Mouse (Mus musculus): ENCODE data around the gene Hacd2.
A peak's percentile ranks its signal among the peaks of the same experiment; 100 is the strongest.

The Hacd2 gene

GRCm38 (mm10) chr16:35022242-35023137 lies at the start of gene Hacd2:
Gene Hacd2, plus strand, starts transcription at chr16:35022428.
- ATAC-seq (ENCODE audit: insufficient number of reproducible peaks, low FRiP score, low TSS enrichment): peak; percentile 96

GRCm38 (mm10) chr16:34972471-34972870 lies 49.8 kb upstream of the Hacd2 start:
- no peak for ATAC-seq (ENCODE audit: insufficient number of reproducible peaks, low FRiP score, low TSS enrichment)

GRCm38 (mm10) chr16:34975544-34975943 lies 46.7 kb upstream of the Hacd2 start:
- no peak for ATAC-seq (ENCODE audit: insufficient number of reproducible peaks, low FRiP score, low TSS enrichment)

GRCm38 (mm10) chr16:34976630-34977029 lies 45.6 kb upstream of the Hacd2 start:
- no peak for ATAC-seq (ENCODE audit: insufficient number of reproducible peaks, low FRiP score, low TSS enrichment)

GRCm38 (mm10) chr16:34978018-34978417 lies 44.2 kb upstream of the Hacd2 start:
- no peak for ATAC-seq (ENCODE audit: insufficient number of reproducible peaks, low FRiP score, low TSS enrichment)

GRCm38 (mm10) chr16:34981009-34981408 lies 41.2 kb upstream of the Hacd2 start:
- ATAC-seq (ENCODE audit: insufficient number of reproducible peaks, low FRiP score, low TSS enrichment): no peak

- no peak for ATAC-seq (ENCODE audit: insufficient number of reproducible peaks, low FRiP score, low TSS enrichment)
Observed at GRCm38 (mm10) chr16:34984203-34985030, 37.8 kb upstream of the Hacd2 start.

- ATAC-seq (ENCODE audit: insufficient number of reproducible peaks, low FRiP score, low TSS enrichment): no peak
Observed at GRCm38 (mm10) chr16:34985031-34985346, 37.2 kb upstream of the Hacd2 start.

- no peak for ATAC-seq (ENCODE audit: insufficient number of reproducible peaks, low FRiP score, low TSS enrichment)
Observed at GRCm38 (mm10) chr16:34986211-34986825, 35.9 kb upstream of the Hacd2 start.

- ATAC-seq (ENCODE audit: insufficient number of reproducible peaks, low FRiP score, low TSS enrichment): no peak
Observed at GRCm38 (mm10) chr16:34991365-34991764, 30.9 kb upstream of the Hacd2 start.

- no peak for ATAC-seq (ENCODE audit: insufficient number of reproducible peaks, low FRiP score, low TSS enrichment)
Observed at GRCm38 (mm10) chr16:34992854-34993253, 29.4 kb upstream of the Hacd2 start.

- no peak for ATAC-seq (ENCODE audit: insufficient number of reproducible peaks, low FRiP score, low TSS enrichment)
Observed at GRCm38 (mm10) chr16:34993694-34994330, 28.4 kb upstream of the Hacd2 start.

- ATAC-seq (ENCODE audit: insufficient number of reproducible peaks, low FRiP score, low TSS enrichment): no peak
Observed at GRCm38 (mm10) chr16:34994641-34995141, 27.5 kb upstream of the Hacd2 start.

GRCm38 (mm10) chr16:34996133-34996532 lies 26.1 kb upstream of the Hacd2 start:
- ATAC-seq (ENCODE audit: insufficient number of reproducible peaks, low FRiP score, low TSS enrichment): no peak

GRCm38 (mm10) chr16:34997052-34997451 lies 25.2 kb upstream of the Hacd2 start:
- no peak for ATAC-seq (ENCODE audit: insufficient number of reproducible peaks, low FRiP score, low TSS enrichment)

GRCm38 (mm10) chr16:34997576-34997975 lies 24.7 kb upstream of the Hacd2 start:
- no peak for ATAC-seq (ENCODE audit: insufficient number of reproducible peaks, low FRiP score, low TSS enrichment)

- no peak for ATAC-seq (ENCODE audit: insufficient number of reproducible peaks, low FRiP score, low TSS enrichment)
Observed at GRCm38 (mm10) chr16:34999016-34999415, 23.2 kb upstream of the Hacd2 start.

- no peak for ATAC-seq (ENCODE audit: insufficient number of reproducible peaks, low FRiP score, low TSS enrichment)
Observed at GRCm38 (mm10) chr16:34999986-35000385, 22.2 kb upstream of the Hacd2 start.

GRCm38 (mm10) chr16:35000923-35001560 lies 21.2 kb upstream of the Hacd2 start:
- ATAC-seq (ENCODE audit: insufficient number of reproducible peaks, low FRiP score, low TSS enrichment): no peak

GRCm38 (mm10) chr16:35004356-35004755 lies 17.9 kb upstream of the Hacd2 start:
- ATAC-seq (ENCODE audit: insufficient number of reproducible peaks, low FRiP score, low TSS enrichment): no peak
